Mouse (Mus musculus): Measurements from ENCODE around the gene Dennd1b. TPM values are rescaled to one million over a fixed set of nuclear protein-coding genes. Genes with fewer than 3 reads are reported as not detected.

Dennd1b gene
- polyA plus RNA-seq, 1 experiment: 25.8 TPM

GRCm38 (mm10) chr1:138939579-138940139, 23.6 kb upstream of the Dennd1b start:
- Histone ChIP-seq H3K9me3 (replicated peaks; ENCODE audit: control insufficient read depth, insufficient read depth, low read length, poor library complexity, severe bottlenecking) (no peaks in the 10 kb centered on the region), H3K4me1 (ENCODE audit: control insufficient read depth, insufficient read depth, low read length) (no peaks in the 10 kb centered on the region), H3K27ac (ENCODE audit: insufficient read depth, low read length) (no peak overlapping the region), H3K36me3 (ENCODE audit: control insufficient read depth, insufficient read depth, low read length, poor library complexity, severe bottlenecking) (no peaks in the 10 kb centered on the region), H3K27me3 (ENCODE audit: control insufficient read depth, insufficient read depth, low read length, poor library complexity, severe bottlenecking) (no peaks in the 10 kb centered on the region), H3K4me3 (ENCODE audit: low read depth, low read length) (no peak overlapping the region), H3K9ac (ENCODE audit: low read depth, poor library complexity, severe bottlenecking) (no peak overlapping the region)
- TF ChIP-seq EP300 (IDR thresholded peaks at IDR 0.05; ENCODE audit: insufficient read depth, low read depth, low read length): no peak
- no peak for TF ChIP-seq CTCF (IDR thresholded peaks at IDR 0.05; ENCODE audit: low read depth, low read length)
- no peak for TF ChIP-seq POLR2A (IDR thresholded peaks at IDR 0.05; ENCODE audit: insufficient read depth, low read length)

- Histone ChIP-seq H3K4me1 (ENCODE audit: control insufficient read depth, insufficient read depth, low read length) (no peaks in the 10 kb centered on the region), H3K27ac (ENCODE audit: insufficient read depth, low read length) (no peak overlapping the region), H3K36me3 (ENCODE audit: control insufficient read depth, insufficient read depth, low read length, poor library complexity, severe bottlenecking) (no peaks in the 10 kb centered on the region), H3K9ac (ENCODE audit: low read depth, poor library complexity, severe bottlenecking) (no peak overlapping the region), H3K9me3 (replicated peaks; ENCODE audit: control insufficient read depth, insufficient read depth, low read length, poor library complexity, severe bottlenecking) (no peaks in the 10 kb centered on the region), H3K4me3 (ENCODE audit: low read depth, low read length) (no peak overlapping the region), H3K27me3 (ENCODE audit: control insufficient read depth, insufficient read depth, low read length, poor library complexity, severe bottlenecking) (no peaks in the 10 kb centered on the region)
- no peak for TF ChIP-seq CTCF (IDR thresholded peaks at IDR 0.05; ENCODE audit: low read depth, low read length)
- no peak for TF ChIP-seq POLR2A (IDR thresholded peaks at IDR 0.05; ENCODE audit: insufficient read depth, low read length)
- no peak for TF ChIP-seq EP300 (IDR thresholded peaks at IDR 0.05; ENCODE audit: insufficient read depth, low read depth, low read length)
Measured at GRCm38 (mm10) chr1:138940407-138940806, 22.8 kb upstream of the Dennd1b start.

GRCm38 (mm10) chr1:138952173-138952572, 11.1 kb upstream of the Dennd1b start:
- H3K27ac ChIP-seq (ENCODE audit: insufficient read depth, low read length): no peak overlapping the region
- TF ChIP-seq POLR2A (IDR thresholded peaks at IDR 0.05; ENCODE audit: insufficient read depth, low read length) (no peak), CTCF (IDR thresholded peaks at IDR 0.05; ENCODE audit: low read depth, low read length) (no peak), EP300 (IDR thresholded peaks at IDR 0.05; ENCODE audit: insufficient read depth, low read depth, low read length) (no peak)
- H3K9ac ChIP-seq (ENCODE audit: low read depth, poor library complexity, severe bottlenecking): no peak overlapping the region
- H3K9me3 ChIP-seq (replicated peaks; ENCODE audit: control insufficient read depth, insufficient read depth, low read length, poor library complexity, severe bottlenecking): no peaks in the 10 kb centered on the region
- no peaks in the 10 kb centered on the region for H3K27me3 ChIP-seq (ENCODE audit: control insufficient read depth, insufficient read depth, low read length, poor library complexity, severe bottlenecking)
- no peaks in the 10 kb centered on the region for H3K4me1 ChIP-seq (ENCODE audit: control insufficient read depth, insufficient read depth, low read length)
- H3K36me3 ChIP-seq (ENCODE audit: control insufficient read depth, insufficient read depth, low read length, poor library complexity, severe bottlenecking): no peaks in the 10 kb centered on the region
- H3K4me3 ChIP-seq (ENCODE audit: low read depth, low read length): no peak overlapping the region

GRCm38 (mm10) chr1:138954978-138955377, 8.3 kb upstream of the Dennd1b start:
- no peak overlapping the region for H3K27ac ChIP-seq (ENCODE audit: insufficient read depth, low read length)
- no peaks in the 10 kb centered on the region for H3K4me1 ChIP-seq (ENCODE audit: control insufficient read depth, insufficient read depth, low read length)
- H3K4me3 ChIP-seq (ENCODE audit: low read depth, low read length): no peak overlapping the region
- H3K9me3 ChIP-seq (replicated peaks; ENCODE audit: control insufficient read depth, insufficient read depth, low read length, poor library complexity, severe bottlenecking): no peaks in the 10 kb centered on the region
- no peaks in the 10 kb centered on the region for H3K27me3 ChIP-seq (ENCODE audit: control insufficient read depth, insufficient read depth, low read length, poor library complexity, severe bottlenecking)
- no peak overlapping the region for H3K9ac ChIP-seq (ENCODE audit: low read depth, poor library complexity, severe bottlenecking)
- TF ChIP-seq POLR2A (IDR thresholded peaks at IDR 0.05; ENCODE audit: insufficient read depth, low read length) (no peak), EP300 (IDR thresholded peaks at IDR 0.05; ENCODE audit: insufficient read depth, low read depth, low read length) (no peak), CTCF (IDR thresholded peaks at IDR 0.05; ENCODE audit: low read depth, low read length) (no peak)
- H3K36me3 ChIP-seq (ENCODE audit: control insufficient read depth, insufficient read depth, low read length, poor library complexity, severe bottlenecking): no peaks in the 10 kb centered on the region

- H3K9ac ChIP-seq (ENCODE audit: low read depth, poor library complexity, severe bottlenecking): no peak overlapping the region
- no peak overlapping the region for H3K27ac ChIP-seq (ENCODE audit: insufficient read depth, low read length)
- H3K9me3 ChIP-seq (replicated peaks; ENCODE audit: control insufficient read depth, insufficient read depth, low read length, poor library complexity, severe bottlenecking): no peaks in the 10 kb centered on the region
- H3K4me1 ChIP-seq (ENCODE audit: control insufficient read depth, insufficient read depth, low read length): no peaks in the 10 kb centered on the region
- TF ChIP-seq POLR2A (IDR thresholded peaks at IDR 0.05; ENCODE audit: insufficient read depth, low read length) (no peak), CTCF (IDR thresholded peaks at IDR 0.05; ENCODE audit: low read depth, low read length) (no peak), EP300 (IDR thresholded peaks at IDR 0.05; ENCODE audit: insufficient read depth, low read depth, low read length) (no peak)
- H3K36me3 ChIP-seq (ENCODE audit: control insufficient read depth, insufficient read depth, low read length, poor library complexity, severe bottlenecking): no peaks in the 10 kb centered on the region
- no peak overlapping the region for H3K4me3 ChIP-seq (ENCODE audit: low read depth, low read length)
- no peaks in the 10 kb centered on the region for H3K27me3 ChIP-seq (ENCODE audit: control insufficient read depth, insufficient read depth, low read length, poor library complexity, severe bottlenecking)
Measured at GRCm38 (mm10) chr1:138955455-138955854, 7.8 kb upstream of the Dennd1b start.

- H3K9me3 ChIP-seq (replicated peaks; ENCODE audit: control insufficient read depth, insufficient read depth, low read length, poor library complexity, severe bottlenecking): no peaks in the 10 kb centered on the region
- no peak overlapping the region for H3K27ac ChIP-seq (ENCODE audit: insufficient read depth, low read length)
- no peak overlapping the region for H3K9ac ChIP-seq (ENCODE audit: low read depth, poor library complexity, severe bottlenecking)
- H3K4me3 ChIP-seq (ENCODE audit: low read depth, low read length): no peak overlapping the region
- no peaks in the 10 kb centered on the region for H3K4me1 ChIP-seq (ENCODE audit: control insufficient read depth, insufficient read depth, low read length)
- TF ChIP-seq POLR2A (IDR thresholded peaks at IDR 0.05; ENCODE audit: insufficient read depth, low read length): no peak
- no peak for TF ChIP-seq EP300 (IDR thresholded peaks at IDR 0.05; ENCODE audit: insufficient read depth, low read depth, low read length)
- TF ChIP-seq CTCF (IDR thresholded peaks at IDR 0.05; ENCODE audit: low read depth, low read length): no peak
- no peaks in the 10 kb centered on the region for H3K36me3 ChIP-seq (ENCODE audit: control insufficient read depth, insufficient read depth, low read length, poor library complexity, severe bottlenecking)
- H3K27me3 ChIP-seq (ENCODE audit: control insufficient read depth, insufficient read depth, low read length, poor library complexity, severe bottlenecking): no peaks in the 10 kb centered on the region
Measured at GRCm38 (mm10) chr1:138956511-138956910, 6.7 kb upstream of the Dennd1b start.
